Mouse (Mus musculus): ENCODE data around the gene Coro1c. TPM values are rescaled to one million over a fixed set of nuclear protein-coding genes. Genes with fewer than 3 reads are reported as not detected.

Gene Coro1c
- polyA plus RNA-seq, 1 experiment from 2014 or later: 93.6 TPM

GRCm38 (mm10) chr5:113872936-113873912 lies 35.3 kb downstream of the Coro1c start:
- peak; percentile 81 for ATAC-seq (ENCODE audit: low FRiP score, low TSS enrichment)
- no peaks in the 10 kb centered on the region for H3K36me3 ChIP-seq (ENCODE audit: control insufficient read depth, insufficient read depth, low read length)
- H3K27me3 ChIP-seq (ENCODE audit: control insufficient read depth, insufficient read depth, low read length): no peaks in the 10 kb centered on the region
- peak overlapping the region; percentile 57; the same call in 1 of the 2 replicates for H3K9ac ChIP-seq (ENCODE audit: low read length)
- no peak overlapping the region for H3K4me3 ChIP-seq (ENCODE audit: low read depth, low read length)
- TF ChIP-seq CTCF (IDR thresholded peaks at IDR 0.05; ENCODE audit: low read depth) (no peak), EP300 (optimal IDR thresholded peaks at IDR 0.05) (no peak)
- H3K9me3 ChIP-seq (ENCODE audit: control insufficient read depth, low read length): no peaks in the 10 kb centered on the region
- H3K4me2 ChIP-seq (replicated peaks; ENCODE audit: low read depth): peak overlapping the region; percentile 29; the same call in 1 of the 2 replicates
- 24% methylated on average over 13 of the region's 15 CpGs for WGBS
- peak overlapping the region; percentile 87 for H3K27ac ChIP-seq (replicated peaks)
- H3K4me1 ChIP-seq (replicated peaks; ENCODE audit: control insufficient read depth, insufficient read depth): peaks cover 14% of the 10 kb centered on the region
- DNase-seq (ENCODE audit: low spot score): peak; percentile 61

DNA sequence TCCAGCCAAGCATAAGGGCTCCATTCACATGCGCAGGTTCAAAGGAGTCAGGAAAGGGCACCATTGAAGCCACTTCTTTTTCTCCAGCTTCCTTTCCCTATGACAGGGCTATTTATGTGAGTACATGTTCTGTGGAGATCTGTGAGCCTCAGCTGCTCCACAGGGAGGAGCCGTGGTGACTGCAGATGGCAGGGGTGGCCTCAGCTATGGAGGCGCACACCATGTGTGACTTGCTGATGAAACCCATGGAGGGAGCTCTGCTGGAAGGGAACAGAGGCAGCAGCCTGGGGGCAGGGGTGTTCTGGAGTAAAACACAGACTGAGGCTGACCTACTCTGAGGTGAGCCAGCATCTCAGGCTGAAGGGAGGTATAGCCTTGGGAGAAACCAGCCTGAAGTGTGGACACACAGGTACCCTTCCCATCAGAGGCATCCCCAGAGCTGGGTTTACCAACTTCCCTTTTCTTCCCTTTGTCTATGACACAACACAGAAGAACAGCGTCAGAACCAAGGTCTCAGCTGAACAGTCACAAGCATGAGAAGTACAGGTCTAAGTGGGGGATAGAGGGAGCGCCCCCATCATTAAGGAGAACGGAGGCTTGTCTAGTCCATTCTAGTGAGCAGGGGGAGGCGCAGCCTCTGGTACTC lies 36.5 kb downstream of the Coro1c start:
- 78% methylated on average over 7 of the region's 7 CpGs for WGBS
- Histone ChIP-seq H3K4me2 (replicated peaks; ENCODE audit: low read depth) (no peak overlapping the region), H3K36me3 (ENCODE audit: control insufficient read depth, insufficient read depth, low read length) (no peaks in the 10 kb centered on the region), H3K9ac (ENCODE audit: low read length) (no peak overlapping the region), H3K27me3 (ENCODE audit: control insufficient read depth, insufficient read depth, low read length) (no peaks in the 10 kb centered on the region), H3K9me3 (ENCODE audit: control insufficient read depth, low read length) (no peaks in the 10 kb centered on the region), H3K27ac (replicated peaks) (peak overlapping the region; percentile 82), H3K4me1 (replicated peaks; ENCODE audit: control insufficient read depth, insufficient read depth) (peaks cover 14% of the 10 kb centered on the region), H3K4me3 (ENCODE audit: low read depth, low read length) (no peak overlapping the region)
- DNase-seq (ENCODE audit: low spot score) (no peak), ATAC-seq (ENCODE audit: low FRiP score, low TSS enrichment) (no peak)
- TF ChIP-seq EP300 (optimal IDR thresholded peaks at IDR 0.05) (no peak), CTCF (IDR thresholded peaks at IDR 0.05; ENCODE audit: low read depth) (peak; percentile 32)

- peak overlapping the region; percentile 82 for H3K27ac ChIP-seq (replicated peaks)
- H3K9ac ChIP-seq (ENCODE audit: low read length): no peak overlapping the region
- no peak for ATAC-seq (ENCODE audit: low FRiP score, low TSS enrichment)
These were observed 38.0 kb downstream of the Coro1c start for GRCm38 (mm10) chr5:113870393-113871040.

DNA sequence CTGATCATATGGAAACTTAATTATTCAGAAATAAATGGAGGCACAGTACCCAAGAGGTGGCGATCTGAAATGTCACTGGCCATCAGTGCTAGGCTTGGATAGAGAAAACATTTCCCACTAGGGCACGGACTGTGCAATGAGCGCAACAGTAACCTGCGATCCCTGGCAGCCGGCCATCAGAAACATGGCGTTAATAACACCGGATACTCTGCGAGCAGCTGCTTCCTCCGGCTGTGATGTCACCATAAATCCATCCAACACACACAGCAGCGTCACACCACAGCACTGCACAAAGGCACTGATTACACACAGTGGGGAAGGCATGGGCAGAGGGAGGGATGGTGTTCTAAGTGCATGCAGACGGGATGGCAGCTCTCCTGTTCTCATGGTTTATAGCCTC lies 39.4 kb downstream of the Coro1c start:
- no peak for DNase-seq (ENCODE audit: low spot score)
- H3K4me1 ChIP-seq (replicated peaks; ENCODE audit: control insufficient read depth, insufficient read depth): peaks cover 14% of the 10 kb centered on the region
- no peaks in the 10 kb centered on the region for H3K27me3 ChIP-seq (ENCODE audit: control insufficient read depth, insufficient read depth, low read length)
- H3K9ac ChIP-seq (ENCODE audit: low read length): no peak overlapping the region
- peaks cover 3% of the 10 kb centered on the region; the same call in 1 of the 2 replicates for H3K36me3 ChIP-seq (ENCODE audit: control insufficient read depth, insufficient read depth, low read length)
- TF ChIP-seq EP300 (optimal IDR thresholded peaks at IDR 0.05) (no peak), CTCF (IDR thresholded peaks at IDR 0.05; ENCODE audit: low read depth) (no peak)
- no peak overlapping the region for H3K27ac ChIP-seq (replicated peaks)
- H3K9me3 ChIP-seq (ENCODE audit: control insufficient read depth, low read length): no peaks in the 10 kb centered on the region
- no peak; the same call in 1 of the 2 replicates for ATAC-seq (ENCODE audit: low FRiP score, low TSS enrichment)
- 44% methylated on average over 11 of the region's 11 CpGs for WGBS
- no peak overlapping the region for H3K4me3 ChIP-seq (ENCODE audit: low read depth, low read length)
- H3K4me2 ChIP-seq (replicated peaks; ENCODE audit: low read depth): no peak overlapping the region

More at GRCm38 (mm10) chr5:113870393-113871040, 38.0 kb downstream of the Coro1c start:
- DNase-seq (ENCODE audit: low spot score): no peak
- Histone ChIP-seq H3K27me3 (ENCODE audit: control insufficient read depth, insufficient read depth, low read length) (no peaks in the 10 kb centered on the region), H3K4me3 (ENCODE audit: low read depth, low read length) (no peak overlapping the region), H3K4me2 (replicated peaks; ENCODE audit: low read depth) (no peak overlapping the region), H3K4me1 (replicated peaks; ENCODE audit: control insufficient read depth, insufficient read depth) (peaks cover 14% of the 10 kb centered on the region), H3K36me3 (ENCODE audit: control insufficient read depth, insufficient read depth, low read length) (no peaks in the 10 kb centered on the region), H3K9me3 (ENCODE audit: control insufficient read depth, low read length) (no peaks in the 10 kb centered on the region)
- TF ChIP-seq EP300 (optimal IDR thresholded peaks at IDR 0.05): no peak
- TF ChIP-seq CTCF (IDR thresholded peaks at IDR 0.05; ENCODE audit: low read depth): no peak
- whole genome bisulfite sequencing: 55% methylated on average over 21 of the region's 21 CpGs

DNA sequence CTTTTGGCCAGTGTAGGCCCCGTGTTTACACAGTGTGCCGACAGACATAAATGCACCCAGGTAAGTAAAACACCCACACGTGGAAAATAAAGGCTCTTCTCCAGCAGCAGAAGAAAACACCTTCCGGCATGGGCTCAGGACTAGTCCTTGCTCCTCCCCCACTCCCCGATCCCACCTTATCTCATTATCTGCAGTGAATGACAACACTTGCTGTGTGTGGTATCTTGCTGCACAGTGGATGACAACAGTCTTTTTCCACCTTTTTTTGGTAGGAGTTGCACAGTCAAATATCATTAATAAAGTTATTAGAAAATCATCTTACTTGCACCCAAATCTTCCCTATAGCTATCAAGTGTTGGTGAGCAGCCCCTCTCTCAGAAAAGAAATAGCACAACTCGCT lies 43.6 kb downstream of the Coro1c start:
- Histone ChIP-seq H3K27me3 (ENCODE audit: control insufficient read depth, insufficient read depth, low read length) (no peaks in the 10 kb centered on the region), H3K4me2 (replicated peaks; ENCODE audit: low read depth) (no peak overlapping the region), H3K4me1 (replicated peaks; ENCODE audit: control insufficient read depth, insufficient read depth) (no peaks in the 10 kb centered on the region; the same call in 1 of the 2 replicates), H3K36me3 (ENCODE audit: control insufficient read depth, insufficient read depth, low read length) (peaks cover 6% of the 10 kb centered on the region), H3K27ac (replicated peaks) (no peak overlapping the region), H3K9ac (ENCODE audit: low read length) (no peak overlapping the region), H3K9me3 (ENCODE audit: control insufficient read depth, low read length) (no peaks in the 10 kb centered on the region), H3K4me3 (ENCODE audit: low read depth, low read length) (no peak overlapping the region)
- 78% methylated on average over 6 of the region's 6 CpGs for WGBS
- no peak for DNase-seq (ENCODE audit: low spot score)
- TF ChIP-seq CTCF (IDR thresholded peaks at IDR 0.05; ENCODE audit: low read depth): no peak
- ATAC-seq (ENCODE audit: low FRiP score, low TSS enrichment): no peak

All from stomach, postnatal 0 days (tissue).